Mouse (Mus musculus) hindbrain, embryonic 11.5 days (tissue): ENCODE measurements at regions not wholly inside any gene's neighbourhood (a gene's known extent, or its start where the extent isn't known, plus 50 kb on each side); places are given as distances from the start of the nearest gene placed in this dataset.

Source experiments
- ATAC-seq: fragments of 200-750 bp; cut with Nextera tagmentation; 2 replicates; pipeline ENCODE4 v1.8.0; 2017; ENCODE audit warnings: mild to moderate bottlenecking, moderate TSS enrichment, moderate library complexity; ENCODE audit not compliant: low FRiP score
- DNase-seq: peaks from one replicate; pipeline ENCODE4 v3.0.0-alpha.2; 2015; ENCODE audit warnings: low spot score
- H3K27ac ChIP-seq: fragments of 300-500 bp; sonication (generic); 2 replicates; pipeline ENCODE4 v1.5.1; 2014; ENCODE audit warnings: mild to moderate bottlenecking, low read depth, low read length
- H3K27me3 ChIP-seq: fragments of 300-500 bp; sonication (generic); 2 replicates; pipeline ENCODE4 v1.6.1; 2014; ENCODE audit warnings: mild to moderate bottlenecking, low read length, moderate library complexity, mixed read lengths; ENCODE audit not compliant: control insufficient read depth, insufficient read depth
- H3K36me3 ChIP-seq: fragments of 300-500 bp; sonication (generic); 2 replicates; pipeline ENCODE4 v1.6.1; 2014; ENCODE audit warnings: mild to moderate bottlenecking, low read length, moderate library complexity, mixed read lengths; ENCODE audit not compliant: control insufficient read depth, insufficient read depth
- H3K4me1 ChIP-seq: fragments of 300-500 bp; sonication (generic); replicated peaks from 2 replicates; pipeline ENCODE4 v1.6.1; 2014; ENCODE audit warnings: low read length, mixed read lengths; ENCODE audit not compliant: control insufficient read depth, insufficient read depth
- H3K4me2 ChIP-seq: fragments of 300-500 bp; sonication (generic); replicated peaks from 2 replicates; pipeline ENCODE4 v1.6.1; 2014; ENCODE audit warnings: mild to moderate bottlenecking, low read depth, low read length
- H3K4me3 ChIP-seq: fragments of 300-500 bp; sonication (generic); 2 replicates; pipeline ENCODE4 v1.5.1; 2014; ENCODE audit warnings: low read depth, low read length
- H3K9ac ChIP-seq: fragments of 300-500 bp; sonication (generic); 2 replicates; pipeline ENCODE4 v1.6.1; 2014; ENCODE audit warnings: low read depth, low read length
- H3K9me3 ChIP-seq: fragments of 300-500 bp; sonication (generic); 2 replicates; pipeline ENCODE4 v1.6.1; 2016; ENCODE audit warnings: low read length; ENCODE audit not compliant: control insufficient read depth
- WGBS: fragments of 180-500 bp; shearing (Covaris S2); extraction: QIAGEN DNeasy Blood & Tissue Kit; methylation state at CpG from one replicate; pipeline ENCODE4 v1.1.7; 2014; 5-methylcytosine and 5-hydroxymethylcytosine counted together

GRCm38 (mm10) chr3:115529918-115530317 is 185.0 kb downstream of the S1pr1 start:
- no peaks in the 10 kb centered on the region for H3K36me3 ChIP-seq
- ATAC-seq (no peak), DNase-seq (no peak)
- no peak overlapping the region for H3K4me3 ChIP-seq
- H3K27me3 ChIP-seq = no peaks in the 10 kb centered on the region
- no peaks in the 10 kb centered on the region for H3K9me3 ChIP-seq
- no peaks in the 10 kb centered on the region for H3K4me1 ChIP-seq
- 61% methylated on average over 4 of the region's 4 CpGs for WGBS
- no peak overlapping the region for H3K4me2 ChIP-seq
- H3K27ac ChIP-seq = no peak overlapping the region
- no peak overlapping the region for H3K9ac ChIP-seq

DNA sequence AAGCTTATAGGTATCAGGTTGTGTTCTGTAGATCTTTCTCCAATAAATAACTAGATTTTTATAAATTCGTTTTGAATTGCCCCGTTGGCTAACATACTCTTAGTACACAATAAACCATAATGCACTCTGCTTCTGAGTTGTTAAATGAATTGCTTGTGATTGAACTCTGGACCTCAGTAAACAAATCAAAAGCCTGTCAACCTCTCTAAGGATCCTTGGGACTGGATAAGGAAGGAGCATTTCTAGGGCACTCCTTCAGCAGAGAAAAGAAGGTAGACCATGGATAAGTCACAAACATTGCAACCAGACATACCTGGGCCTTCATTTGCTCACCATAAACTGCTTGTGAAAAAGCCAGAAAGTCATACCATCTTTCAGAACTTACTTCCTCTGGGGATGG is 191.4 kb downstream of the S1pr1 start:
- Histone ChIP-seq H3K4me3 (no peak overlapping the region), H3K4me1 (no peaks in the 10 kb centered on the region), H3K36me3 (no peaks in the 10 kb centered on the region), H3K27me3 (no peaks in the 10 kb centered on the region), H3K9ac (no peak overlapping the region), H3K27ac (no peak overlapping the region), H3K4me2 (no peak overlapping the region), H3K9me3 (no peaks in the 10 kb centered on the region)
- DNase-seq (no peak), ATAC-seq (no peak)
- 84% methylated on average over 2 of the region's 2 CpGs for WGBS

DNA sequence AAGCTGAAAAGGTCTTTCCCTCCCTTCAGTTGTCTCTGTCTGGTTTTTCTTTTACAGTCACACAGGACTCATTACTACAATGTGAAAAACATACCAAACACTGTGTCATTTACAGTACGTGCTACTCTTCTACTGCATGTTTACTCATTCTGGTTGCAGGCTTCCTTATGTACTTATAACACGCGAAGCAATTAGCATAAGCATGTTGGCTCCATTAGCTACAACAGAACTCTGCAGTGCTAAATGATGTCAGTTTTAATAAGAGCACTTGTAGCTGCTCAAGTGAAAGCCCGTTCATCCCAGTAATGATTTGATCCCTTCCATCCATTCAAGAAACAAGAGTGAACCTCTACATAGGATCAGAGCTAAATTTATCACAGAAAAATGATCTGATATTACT is 199.2 kb downstream of the S1pr1 start:
- ATAC-seq = no peak
- Histone ChIP-seq H3K27me3 (no peaks in the 10 kb centered on the region), H3K27ac (no peak overlapping the region), H3K4me2 (no peak overlapping the region), H3K9ac (no peak overlapping the region), H3K9me3 (no peaks in the 10 kb centered on the region), H3K4me1 (no peaks in the 10 kb centered on the region), H3K4me3 (no peak overlapping the region), H3K36me3 (no peaks in the 10 kb centered on the region)
- 92% methylated on average over 4 of the region's 4 CpGs for WGBS
- DNase-seq = no peak

GRCm38 (mm10) chr3:115509658-115510057 is 205.2 kb downstream of the S1pr1 start:
- no peak overlapping the region for H3K9ac ChIP-seq
- no peak overlapping the region for H3K4me2 ChIP-seq
- no peak overlapping the region for H3K4me3 ChIP-seq
- DNase-seq (no peak), ATAC-seq (no peak)
- no peaks in the 10 kb centered on the region for H3K9me3 ChIP-seq
- H3K27me3 ChIP-seq = no peaks in the 10 kb centered on the region
- 96% methylated on average over 4 of the region's 4 CpGs for WGBS
- no peak overlapping the region for H3K27ac ChIP-seq
- H3K36me3 ChIP-seq = no peaks in the 10 kb centered on the region
- H3K4me1 ChIP-seq = no peaks in the 10 kb centered on the region

DNA sequence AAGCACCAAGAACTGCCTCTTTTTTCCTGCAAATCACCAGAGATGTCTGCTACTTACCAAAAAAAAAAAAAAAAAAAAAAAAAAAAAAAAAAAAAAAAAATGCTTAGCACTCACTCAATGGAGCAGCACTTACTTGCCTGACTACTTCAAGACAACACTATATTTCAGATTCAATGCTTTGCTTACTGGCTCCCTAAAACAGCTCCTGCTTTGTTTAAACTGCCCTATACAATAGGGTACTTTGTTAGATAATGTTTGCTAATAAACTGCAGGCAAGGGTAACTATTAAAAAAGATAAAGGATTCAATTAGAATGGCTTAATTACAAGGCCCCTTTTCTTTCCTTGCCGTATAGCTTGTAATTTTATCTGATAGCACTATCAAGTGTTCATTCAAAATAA is 217.5 kb downstream of the S1pr1 start:
- DNase-seq = no peak
- Histone ChIP-seq H3K36me3 (no peaks in the 10 kb centered on the region), H3K4me1 (no peaks in the 10 kb centered on the region), H3K27me3 (no peaks in the 10 kb centered on the region), H3K4me2 (no peak overlapping the region), H3K4me3 (no peak overlapping the region), H3K27ac (no peak overlapping the region), H3K9ac (no peak overlapping the region), H3K9me3 (no peaks in the 10 kb centered on the region)
- WGBS = 88% methylated on average over 1 of the region's 1 CpGs
- no peak for ATAC-seq

DNA sequence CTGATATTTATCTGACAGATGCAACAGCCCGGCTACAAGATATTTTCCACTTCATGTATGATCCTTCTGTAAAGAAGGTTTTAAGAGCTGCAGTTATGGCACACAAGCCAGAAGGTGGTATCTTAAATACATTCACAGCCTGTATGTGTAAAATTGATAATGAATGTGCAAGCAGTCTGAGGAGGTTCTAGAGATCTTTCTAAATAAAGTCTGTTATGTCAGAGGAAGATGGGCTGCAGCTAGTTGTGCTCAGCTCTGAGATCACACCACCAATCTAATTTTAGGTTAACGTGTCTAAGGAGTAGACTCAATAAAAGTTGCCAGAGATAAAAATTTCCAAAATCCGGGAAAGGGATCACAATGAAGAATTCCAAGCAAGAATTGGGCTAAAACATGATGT is 218.8 kb downstream of the S1pr1 start:
- no peaks in the 10 kb centered on the region for H3K27me3 ChIP-seq
- H3K9me3 ChIP-seq = no peaks in the 10 kb centered on the region
- H3K4me3 ChIP-seq = no peak overlapping the region
- 83% methylated on average over 3 of the region's 3 CpGs for WGBS
- no peaks in the 10 kb centered on the region for H3K4me1 ChIP-seq
- H3K4me2 ChIP-seq = no peak overlapping the region
- no peak overlapping the region for H3K9ac ChIP-seq
- ATAC-seq (no peak), DNase-seq (no peak)
- no peaks in the 10 kb centered on the region for H3K36me3 ChIP-seq
- H3K27ac ChIP-seq = no peak overlapping the region

DNA sequence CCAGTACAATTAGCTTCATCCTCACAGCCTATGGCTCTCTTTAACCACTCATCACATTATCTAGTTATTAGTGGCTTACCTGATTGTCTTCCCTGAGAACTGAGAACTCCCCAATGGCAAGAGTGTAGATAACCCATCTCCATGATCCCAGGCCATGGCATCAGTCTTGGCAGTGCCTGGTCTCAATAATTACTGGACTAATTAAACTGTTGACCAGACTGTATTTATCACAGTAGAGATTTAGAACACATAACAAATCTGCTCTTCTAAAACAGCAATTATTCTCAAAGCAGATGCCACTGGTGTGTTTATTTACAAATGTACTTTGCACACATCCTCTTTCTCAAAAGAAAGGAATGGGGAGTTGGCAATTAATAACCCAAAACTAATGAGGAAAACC is 219.2 kb downstream of the S1pr1 start:
- Histone ChIP-seq H3K4me2 (no peak overlapping the region), H3K4me1 (no peaks in the 10 kb centered on the region), H3K27ac (no peak overlapping the region), H3K4me3 (no peak overlapping the region), H3K9ac (no peak overlapping the region), H3K27me3 (no peaks in the 10 kb centered on the region), H3K36me3 (no peaks in the 10 kb centered on the region), H3K9me3 (no peaks in the 10 kb centered on the region)
- DNase-seq = no peak
- ATAC-seq = no peak

DNA sequence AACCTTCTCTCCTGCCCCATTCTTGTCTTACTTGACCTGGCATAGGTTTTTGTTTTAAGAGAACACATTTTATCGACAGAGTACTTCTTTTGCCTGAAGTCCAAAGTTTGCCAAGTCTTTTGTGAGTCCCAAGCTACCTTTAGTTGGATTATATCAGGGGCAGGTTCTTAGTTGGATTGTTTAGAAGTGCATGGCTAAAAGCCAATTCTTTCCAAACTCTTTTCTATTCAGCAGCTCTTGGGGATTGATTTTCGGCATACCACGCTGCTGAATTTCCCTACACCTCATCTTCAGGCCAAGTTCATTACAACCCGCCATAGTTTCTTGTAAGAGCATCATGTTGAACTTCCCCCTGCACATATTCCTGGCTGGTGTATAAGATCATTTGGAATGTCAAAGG is 245.9 kb downstream of the S1pr1 start:
- 86% methylated on average over 4 of the region's 4 CpGs for WGBS
- Histone ChIP-seq H3K9me3 (no peaks in the 10 kb centered on the region), H3K9ac (no peak overlapping the region), H3K27me3 (no peaks in the 10 kb centered on the region), H3K4me2 (no peak overlapping the region), H3K36me3 (no peaks in the 10 kb centered on the region), H3K27ac (no peak overlapping the region), H3K4me1 (no peaks in the 10 kb centered on the region), H3K4me3 (no peak overlapping the region)
- no peak for DNase-seq
- no peak for ATAC-seq

DNA sequence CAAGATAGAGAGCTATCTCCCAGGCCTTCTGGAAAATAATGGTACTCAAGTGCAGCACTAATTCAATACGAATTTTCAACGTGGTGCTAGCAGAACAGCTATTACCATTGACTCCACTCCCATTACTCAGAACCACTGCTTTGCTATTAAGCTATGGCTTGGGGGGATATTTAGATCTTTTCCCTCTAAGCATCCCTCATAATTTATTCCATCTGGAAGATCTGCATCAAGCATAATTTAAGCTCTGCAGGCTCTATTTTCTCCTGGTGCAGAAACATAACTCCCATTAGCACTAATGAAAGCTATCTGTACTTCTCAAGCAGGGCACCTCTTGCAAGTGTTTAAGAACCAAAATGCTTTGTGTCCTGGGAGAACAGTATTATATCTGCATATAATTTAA is 247.0 kb downstream of the S1pr1 start:
- H3K27me3 ChIP-seq = no peaks in the 10 kb centered on the region
- H3K9ac ChIP-seq = no peak overlapping the region
- H3K4me1 ChIP-seq = no peaks in the 10 kb centered on the region
- DNase-seq (no peak), ATAC-seq (peak; percentile 49; the same call in 1 of the 2 replicates)
- 47% methylated on average over 2 of the region's 2 CpGs for WGBS
- no peaks in the 10 kb centered on the region for H3K36me3 ChIP-seq
- H3K27ac ChIP-seq = no peak overlapping the region
- H3K4me3 ChIP-seq = no peak overlapping the region
- no peaks in the 10 kb centered on the region for H3K9me3 ChIP-seq
- H3K4me2 ChIP-seq = no peak overlapping the region
